Mouse (Mus musculus) cerebellum, adult 2 months (tissue): Measurements from ENCODE around the gene Ulk4. TPM values are rescaled to one million over a fixed set of nuclear protein-coding genes. Genes with fewer than 3 reads are reported as not detected.
"Not testable (repeated sequence)": the region's sequence is repeated elsewhere in the genome, so short reads cannot be mapped to it uniquely, and the experiment has no call there.

Source experiments
- DNase-seq, 2 experiments: peaks; one replicate each; pipeline ENCODE4 v3.0.0; 2021
- H3K27ac ChIP-seq: fragments of 200-500 bp; 2 replicates; pipeline ENCODE4 v1.5.1; 2012; ENCODE audit warnings: low read length, control low read depth, inconsistent platforms; ENCODE audit not compliant: insufficient read depth
- H3K27me3 ChIP-seq: fragments of 200-500 bp; 2 replicates; pipeline ENCODE4 v1.6.1; 2012; ENCODE audit warnings: inconsistent platforms, mild to moderate bottlenecking, low read length, moderate library complexity; ENCODE audit not compliant: control insufficient read depth, insufficient read depth
- H3K4me1 ChIP-seq: fragments of 200-500 bp; 2 replicates; pipeline ENCODE4 v1.6.1; 2011; ENCODE audit warnings: low read length; ENCODE audit not compliant: control insufficient read depth, insufficient read depth
- H3K4me3 ChIP-seq: fragments of 200-500 bp; replicated peaks from 2 replicates; pipeline ENCODE3; 2011; ENCODE audit warnings: mild to moderate bottlenecking, low read depth, low read length, control low read depth; ENCODE audit not compliant: insufficient read depth
- CTCF ChIP-seq: fragments of 200-500 bp; IDR thresholded peaks from 2 replicates; pipeline ENCODE4 v1.5.1; 2011; ENCODE audit warnings: low read depth, mild to moderate bottlenecking, control low read depth, low read length, moderate library complexity, borderline replicate concordance; ENCODE audit not compliant: insufficient read depth
- POLR2A ChIP-seq: fragments of 200-500 bp; IDR thresholded peaks from 2 replicates; pipeline ENCODE4 v1.6.1; 2011; ENCODE audit warnings: low read length, control low read depth, borderline replicate concordance; ENCODE audit not compliant: insufficient read depth
- WGBS: fragments of 180-500 bp; shearing (Covaris S2); methylation state at CpG from one replicate; pipeline ENCODE4 v1.1.7; 2018; 5-methylcytosine and 5-hydroxymethylcytosine counted together
- polyA plus RNA-seq: library from polyadenylated mRNA; depleted of rRNA; stranded (reverse); fragments of >200 nt; gene quantifications from 2 replicates; pipeline ENCODE4 v1.2.3, GENCODE M21; 2012; rRNA removed

Ulk4 gene
- polyA plus RNA-seq, 1 experiment = 2.1 TPM

- TF ChIP-seq CTCF = no peak
- no peak for TF ChIP-seq POLR2A
- Histone ChIP-seq H3K4me3 (no peak overlapping the region), H3K4me1 (no peaks in the 10 kb centered on the region), H3K27ac (no peak overlapping the region), H3K27me3 (no peaks in the 10 kb centered on the region)
- DNase-seq = no peak
- WGBS = 85% methylated on average over 5 of the region's 5 CpGs
Observed at GRCm38 (mm10) chr9:120919130-120919529, 357.9 kb downstream of the Ulk4 start.

DNA sequence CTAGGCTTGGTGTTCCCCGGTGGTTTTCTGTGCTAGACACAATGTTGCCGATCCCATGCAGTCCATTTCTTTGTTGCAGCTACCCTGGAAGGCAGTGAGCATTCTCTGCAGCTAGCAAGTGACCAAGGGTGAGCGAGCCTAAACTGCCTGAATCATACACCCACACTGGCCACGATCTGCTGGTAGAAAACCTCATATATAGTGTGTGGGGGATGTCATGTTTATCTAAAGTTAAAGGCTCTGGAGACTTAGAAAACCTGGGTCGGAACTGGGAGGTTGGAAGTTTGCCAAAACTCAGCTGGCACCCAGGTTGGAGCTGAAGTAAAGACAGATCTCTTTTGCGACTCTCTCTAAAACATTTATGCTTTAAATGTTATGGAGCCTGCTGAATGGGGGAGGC, 358.4 kb downstream of the Ulk4 start:
- TF ChIP-seq POLR2A = no peak
- TF ChIP-seq CTCF = no peak
- WGBS = 38% methylated on average over 6 of the region's 6 CpGs
- Histone ChIP-seq H3K27me3 (no peaks in the 10 kb centered on the region), H3K4me3 (no peak overlapping the region), H3K27ac (no peak overlapping the region), H3K4me1 (no peaks in the 10 kb centered on the region)
- no peak for DNase-seq

GRCm38 (mm10) chr9:120918211-120918610, 358.8 kb downstream of the Ulk4 start:
- 92% methylated on average over 5 of the region's 5 CpGs for WGBS
- TF ChIP-seq CTCF (no peak), POLR2A (no peak)

DNA sequence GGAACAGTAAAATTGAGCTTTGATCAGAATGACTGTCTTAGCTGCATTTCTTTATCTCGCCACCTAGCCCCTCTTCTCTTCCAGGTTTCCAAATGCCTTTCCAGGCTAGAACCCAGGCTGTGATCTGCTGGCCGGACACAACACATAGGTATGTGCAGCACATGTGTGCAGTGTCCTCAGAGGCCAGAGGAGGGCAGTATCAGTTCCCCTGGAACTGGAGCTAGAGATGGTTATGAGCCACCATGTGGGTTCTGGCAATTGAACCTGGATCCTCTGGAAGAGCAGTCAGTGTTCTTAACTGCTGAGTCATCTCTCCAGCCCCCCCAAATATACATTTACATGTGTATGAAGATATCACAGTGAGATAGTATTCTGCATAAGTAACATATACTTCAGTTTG, 359.4 kb downstream of the Ulk4 start:
- H3K27ac ChIP-seq, H3K4me3 ChIP-seq, H3K27me3 ChIP-seq, H3K4me1 ChIP-seq, DNase-seq: not testable (repeated sequence)
- 98% methylated on average over 2 of the region's 2 CpGs for WGBS

More at GRCm38 (mm10) chr9:120918211-120918610, 358.8 kb downstream of the Ulk4 start:
- DNase-seq = no peak
- Histone ChIP-seq H3K4me1 (no peaks in the 10 kb centered on the region), H3K27me3 (no peaks in the 10 kb centered on the region; the same call in 1 of the 2 replicates), H3K4me3 (no peak overlapping the region), H3K27ac (no peak overlapping the region)

- no peaks in the 10 kb centered on the region for H3K4me1 ChIP-seq
- H3K27ac ChIP-seq = no peak overlapping the region
- WGBS = 87% methylated on average over 14 of the region's 14 CpGs
- H3K27me3 ChIP-seq = no peaks in the 10 kb centered on the region; the same call in 1 of the 2 replicates
- TF ChIP-seq POLR2A = no peak
- TF ChIP-seq CTCF = no peak
- H3K4me3 ChIP-seq = no peak overlapping the region
- DNase-seq = no peak
Observed at GRCm38 (mm10) chr9:120914877-120915459, 362.0 kb downstream of the Ulk4 start.

DNA sequence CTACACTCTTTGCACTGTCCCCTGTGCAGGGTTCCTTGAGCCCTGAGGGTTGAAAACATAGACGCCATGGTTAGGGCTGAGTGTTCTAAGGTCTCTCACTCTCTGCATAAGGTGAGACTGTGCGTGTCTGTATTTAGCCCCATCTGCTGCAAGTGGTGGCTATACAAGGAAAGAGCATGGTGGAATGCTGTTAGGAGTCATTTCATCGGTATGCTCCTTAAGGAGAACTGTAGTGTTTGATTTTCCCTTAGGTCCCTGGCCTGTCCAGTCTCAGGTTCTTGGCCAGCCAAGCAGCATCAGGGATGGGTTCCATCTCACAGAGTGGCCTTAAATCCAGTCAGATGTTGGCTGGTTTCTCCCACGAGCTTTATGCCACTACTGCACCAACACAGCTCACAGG, 362.6 kb downstream of the Ulk4 start:
- DNase-seq = no peak
- Histone ChIP-seq H3K4me1 (no peaks in the 10 kb centered on the region), H3K4me3 (no peak overlapping the region), H3K27ac (no peak overlapping the region), H3K27me3 (no peaks in the 10 kb centered on the region; the same call in 1 of the 2 replicates)
- WGBS = 94% methylated on average over 4 of the region's 4 CpGs
- TF ChIP-seq CTCF (no peak), POLR2A (no peak)

DNA sequence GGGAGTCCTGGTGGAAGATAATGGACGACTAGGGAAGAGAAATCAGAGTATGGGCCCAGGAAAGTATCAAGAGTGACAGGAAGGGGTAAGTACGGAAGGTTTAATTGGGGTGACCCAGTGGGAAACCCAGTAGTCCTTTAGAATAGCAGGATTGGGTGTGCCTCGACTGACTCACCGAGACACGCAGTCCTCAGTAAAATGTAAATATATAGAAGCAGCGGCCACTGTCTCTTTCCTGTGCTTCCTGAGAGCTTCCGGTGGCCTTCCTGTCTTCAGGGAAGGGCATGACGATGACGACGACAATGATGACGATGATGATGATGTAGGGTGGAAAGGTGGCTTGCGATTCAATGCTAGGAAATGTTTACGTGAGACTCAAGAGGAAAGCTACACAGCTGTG, 363.8 kb downstream of the Ulk4 start:
- H3K27me3 ChIP-seq = no peaks in the 10 kb centered on the region; the same call in 1 of the 2 replicates
- TF ChIP-seq POLR2A (no peak), CTCF (no peak)
- WGBS = 92% methylated on average over 13 of the region's 13 CpGs
- no peak overlapping the region for H3K4me3 ChIP-seq
- DNase-seq = no peak
- H3K27ac ChIP-seq = no peak overlapping the region
- no peaks in the 10 kb centered on the region for H3K4me1 ChIP-seq

- Histone ChIP-seq H3K27ac (no peak overlapping the region), H3K27me3 (no peaks in the 10 kb centered on the region; the same call in 1 of the 2 replicates), H3K4me1 (no peaks in the 10 kb centered on the region), H3K4me3 (no peak overlapping the region)
- 87% methylated on average over 6 of the region's 6 CpGs for WGBS
- DNase-seq = no peak
- TF ChIP-seq POLR2A (no peak), CTCF (no peak)
Observed at GRCm38 (mm10) chr9:120908461-120908860, 368.5 kb downstream of the Ulk4 start.

Other genes with a start within 250 kb of the Ulk4 start
- 103 TPM in 2 replicates for gene Trak1, start 20.3 kb upstream of the Ulk4 start, polyA plus RNA-seq
- 162 and 188 TPM in 2 replicates for gene Cck, start 218.5 kb upstream of the Ulk4 start, polyA plus RNA-seq